Mouse (Mus musculus): ENCODE results near the gene Slc16a6.

DNA sequence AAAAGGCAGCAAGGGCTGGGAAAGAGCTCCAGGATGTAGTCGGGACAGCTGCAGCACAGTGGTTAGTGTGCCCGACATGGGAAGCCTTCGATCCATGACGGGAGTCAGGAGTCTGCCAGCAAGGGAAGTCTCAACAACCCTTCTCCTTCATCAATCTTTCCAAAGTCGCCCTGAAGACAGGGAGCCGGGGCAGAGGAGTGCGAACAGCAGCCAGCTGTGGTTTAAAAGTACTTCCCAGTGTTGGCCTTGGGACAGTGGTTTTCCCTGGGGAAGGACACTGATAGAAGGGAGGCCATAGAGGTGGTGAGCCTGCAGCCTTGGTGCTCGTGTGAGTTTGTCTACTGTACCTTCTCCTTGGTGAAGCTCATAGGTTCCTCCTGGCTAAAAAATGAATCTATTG lies 6.4 kb downstream of the Slc16a6 start:
- TF ChIP-seq CTCF (IDR thresholded peaks at IDR 0.05; ENCODE audit: low read depth, low read length) (no peak), POLR2A (IDR thresholded peaks at IDR 0.05; ENCODE audit: extremely low read depth, insufficient read depth, low read length) (no peak)

Measured in liver, adult 2 months (tissue).